Comparison of ENCODE assay signal across 21 mouse cellular contexts in the genomic region with DNA sequence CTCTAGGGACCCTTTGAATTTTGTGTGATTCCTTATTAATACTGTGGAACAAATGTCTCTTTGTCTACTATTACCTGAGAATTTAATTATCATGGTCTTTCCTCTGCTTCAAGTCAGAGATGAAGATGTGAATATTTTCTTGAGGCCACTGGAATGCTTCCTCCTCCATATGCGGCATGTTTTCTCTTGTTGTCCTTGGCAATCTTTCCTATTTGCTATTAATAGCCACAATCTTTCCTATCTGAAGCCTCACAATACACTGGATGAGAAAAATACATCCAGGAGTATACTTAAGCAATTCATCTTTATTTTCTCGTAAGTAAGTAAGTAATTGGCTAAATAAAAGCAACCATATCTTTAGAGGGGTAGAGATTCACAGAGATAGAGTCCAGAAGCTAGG.
A peak's percentile ranks its signal among the peaks of the same experiment; 100 is the strongest.
DNase-seq lines count a peak whose midpoint lies in the region; ATAC-seq and TF ChIP-seq lines count a peak whose summit lies in the region.
"Had no signal": no experiment of that assay in that cellular context is flagged by ENCODE, and none has a peak within 500 bp of the region (broad histone marks: within the 10 kb centered on the region; RNA-seq: fewer than 3 reads in every experiment).

No protein-coding gene starts in this region.

- H3K27ac ChIP-seq in kidney, postnatal 0 days, result no peak overlapping the region
- no peak overlapping the region for H3K27ac ChIP-seq in thymus, adult 2 months (ENCODE audit: control insufficient read depth, insufficient read depth, low read length)

- peak; percentile 68 for DNase-seq in cerebellum, adult 9-10 months
- no peak for DNase-seq in cerebellum, adult 11 months
- peak; percentile 63 for DNase-seq in kidney, postnatal 0 days (ENCODE audit: low spot score)
- DNase-seq in kidney, postnatal 25 days, result no peak
- DNase-seq in brain, adult 2 months (ENCODE audit: low read depth, low spot score), result peak; percentile 55
- DNase-seq in thymus, adult 2 months, result no peak
- DNase-seq: adrenal gland, adult 2 months; adrenal gland, adult 8-10 months; adrenal gland, postnatal 10 days; adrenal gland, postnatal 14 days; adrenal gland, postnatal 25 days; adrenal gland, postnatal 36 days; B cell, adult 2 months; cerebellum, adult 11-12 months; cerebellum, adult 18-20 months; cerebellum, adult 8-10 months had no signal

- H3K4me3 ChIP-seq in kidney, postnatal 0 days (replicated peaks; ENCODE audit: low read depth, low read length), result no peak overlapping the region
- H3K4me3 ChIP-seq in thymus, adult 2 months (ENCODE audit: control insufficient read depth, insufficient read depth, low read length), result no peak overlapping the region

- no peaks in the 10 kb centered on the region for H3K27me3 ChIP-seq in kidney, postnatal 0 days (ENCODE audit: insufficient read depth, low read length)
- H3K27me3 ChIP-seq in thymus, adult 2 months (ENCODE audit: control insufficient read depth, insufficient read depth, low read length), result no peaks in the 10 kb centered on the region
- H3K27me3 ChIP-seq: CH12.LX had no signal

- WGBS in kidney, postnatal 0 days, result 56% methylated on average over 2 of the region's 2 CpGs
- 85% methylated on average over 2 of the region's 2 CpGs for WGBS in thymus, adult 2 months

- no peaks in the 10 kb centered on the region for H3K36me3 ChIP-seq in kidney, postnatal 0 days (ENCODE audit: insufficient read depth, low read length)
- H3K36me3 ChIP-seq in thymus, adult 2 months (ENCODE audit: control insufficient read depth, insufficient read depth, low read length), result no peaks in the 10 kb centered on the region
- H3K36me3 ChIP-seq: G1E had no signal

- H3K4me1 ChIP-seq in kidney, postnatal 0 days (replicated peaks; ENCODE audit: insufficient read depth, low read length), result no peaks in the 10 kb centered on the region
- no peaks in the 10 kb centered on the region for H3K4me1 ChIP-seq in thymus, adult 2 months (replicated peaks; ENCODE audit: control insufficient read depth, insufficient read depth, low read length)

- H3K9ac ChIP-seq in kidney, postnatal 0 days (ENCODE audit: low read depth, low read length), result no peak overlapping the region

- no peak for TF ChIP-seq CTCF in kidney, postnatal 0 days (IDR thresholded peaks at IDR 0.05; ENCODE audit: low read depth)
- TF ChIP-seq CTCF in thymus, adult 2 months (IDR thresholded peaks at IDR 0.05; ENCODE audit: borderline replicate concordance, control insufficient read depth, extremely low read depth, insufficient read depth, low read length, poor library complexity), result no peak

- no peak for ATAC-seq in kidney, postnatal 0 days (replicated peaks; ENCODE audit: low FRiP score, low read depth)
- ATAC-seq: activated CD4-positive, CD25-positive, alpha-beta regulatory T cell, adult 4 months; CD4-positive, CD25-positive, alpha-beta regulatory T cell, adult 4 months; Patski had no signal

- no peak overlapping the region for H3K4me2 ChIP-seq in kidney, postnatal 0 days (ENCODE audit: low read length)

- H3K9me3 ChIP-seq in kidney, postnatal 0 days (replicated peaks; ENCODE audit: low read length), result no peaks in the 10 kb centered on the region
- H3K9me3 ChIP-seq: G1E had no signal

- no peak for TF ChIP-seq POLR2A in thymus, adult 2 months (IDR thresholded peaks at IDR 0.05; ENCODE audit: control insufficient read depth, extremely low read depth, insufficient read depth, low read length, poor library complexity)

Comparison
In these comparisons a context has a peak if more than half of its experiments do, and no peak if none do; other contexts are left out.
1. DNase-seq: peak in cerebellum, adult 9-10 months (single experiment), kidney, postnatal 0 days (single experiment) and brain, adult 2 months (single experiment); none in cerebellum, adult 11 months (single experiment), kidney, postnatal 25 days (0 of 2) and thymus, adult 2 months (single experiment).